Mouse (Mus musculus): Measurements from ENCODE around the gene Ino80e. TPM values are rescaled to one million over a fixed set of nuclear protein-coding genes. Genes with fewer than 3 reads are reported as not detected.
A peak's percentile ranks its signal among the peaks of the same experiment; 100 is the strongest.
"Not testable (repeated sequence)": the region's sequence is repeated elsewhere in the genome, so short reads cannot be mapped to it uniquely, and the experiment has no call there.

Gene Ino80e
- total RNA-seq (2021), result 10 to 100 TPM; 23.8 to 30.0 TPM

DNA sequence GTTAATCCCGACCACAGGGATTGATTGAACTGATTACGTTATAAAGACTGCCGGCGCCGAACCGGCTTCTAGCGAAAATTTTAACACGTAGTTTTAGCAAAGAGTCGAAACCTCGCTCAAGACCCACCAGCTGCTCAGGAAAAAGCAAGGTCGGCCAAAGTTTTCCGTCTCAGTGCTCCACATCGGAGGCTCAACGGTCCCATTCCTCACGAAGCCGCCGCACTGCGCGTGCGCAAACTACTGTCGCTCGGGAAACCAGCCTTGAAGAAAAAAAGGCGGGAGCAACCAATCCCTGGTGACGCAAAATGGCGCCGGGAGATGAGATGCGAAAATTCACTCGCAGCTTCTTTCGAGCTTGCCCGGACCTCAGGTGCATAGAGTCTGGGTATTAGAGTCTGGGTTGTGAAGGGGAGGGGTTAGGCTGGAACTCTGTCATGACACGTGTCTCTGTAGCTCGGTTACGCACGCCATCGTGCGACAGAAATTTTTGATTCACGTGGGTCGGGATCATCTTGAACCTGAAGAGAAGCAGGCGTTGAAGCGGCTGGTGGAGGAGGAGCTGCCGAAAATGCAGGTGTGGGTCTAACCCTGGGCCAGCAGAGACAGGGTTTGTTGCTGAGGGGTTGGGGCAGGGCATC, at the start of gene Ino80e:
Ino80e (minus strand) TSS at position 231 of the 638 bp plus-strand sequence.
- intact Hi-C loops (cut with DNase I), result loop anchor here (1.0 kb wide), 1 partner anchor 19 kb away; no protein-coding TSS in a partner anchor
- peak; percentile 95 to 97 for DNase-seq

DNA sequence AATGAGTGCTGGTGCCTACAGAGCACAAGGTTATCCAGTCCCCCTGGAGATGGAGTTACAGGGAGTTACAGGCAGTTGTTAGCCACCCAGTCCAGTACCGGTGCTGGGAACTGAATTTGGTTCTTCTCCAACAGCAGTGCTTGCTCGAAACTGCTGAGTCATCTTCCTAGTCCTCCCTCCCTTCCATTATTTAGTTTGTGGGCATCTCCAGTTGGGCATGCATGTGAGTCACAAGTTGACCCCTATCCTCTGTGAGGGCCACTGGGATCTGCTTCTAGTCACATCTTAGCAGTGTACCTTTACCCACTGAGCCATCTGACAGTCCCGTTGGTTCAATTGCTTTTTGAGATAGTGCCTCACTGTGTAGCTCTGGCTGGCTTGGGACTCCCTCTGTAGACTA, 43.4 kb upstream of the Ino80e start:
- no peak for DNase-seq
- intact Hi-C loops (cut with DNase I), result no loop called here

DNA sequence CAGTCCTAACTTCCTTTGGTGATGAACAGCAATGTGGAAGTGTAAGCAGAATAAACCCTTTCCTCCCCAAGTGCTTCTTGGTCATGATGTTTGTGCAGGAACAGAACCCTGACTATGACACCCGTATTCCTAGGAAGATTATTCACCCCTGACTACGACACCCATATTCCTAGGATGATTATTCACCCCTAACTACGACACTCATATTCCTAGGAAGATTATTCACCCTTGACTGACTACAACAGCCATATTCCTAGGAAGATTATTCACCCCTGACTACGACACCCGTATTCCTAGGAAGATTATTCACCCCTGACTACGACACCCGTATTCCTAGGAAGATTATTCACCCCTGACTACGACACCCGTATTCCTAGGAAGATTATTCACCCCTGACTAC, 37.6 kb upstream of the Ino80e start:
- DNase-seq; intact Hi-C loops (cut with DNase I): not testable (repeated sequence)

DNA sequence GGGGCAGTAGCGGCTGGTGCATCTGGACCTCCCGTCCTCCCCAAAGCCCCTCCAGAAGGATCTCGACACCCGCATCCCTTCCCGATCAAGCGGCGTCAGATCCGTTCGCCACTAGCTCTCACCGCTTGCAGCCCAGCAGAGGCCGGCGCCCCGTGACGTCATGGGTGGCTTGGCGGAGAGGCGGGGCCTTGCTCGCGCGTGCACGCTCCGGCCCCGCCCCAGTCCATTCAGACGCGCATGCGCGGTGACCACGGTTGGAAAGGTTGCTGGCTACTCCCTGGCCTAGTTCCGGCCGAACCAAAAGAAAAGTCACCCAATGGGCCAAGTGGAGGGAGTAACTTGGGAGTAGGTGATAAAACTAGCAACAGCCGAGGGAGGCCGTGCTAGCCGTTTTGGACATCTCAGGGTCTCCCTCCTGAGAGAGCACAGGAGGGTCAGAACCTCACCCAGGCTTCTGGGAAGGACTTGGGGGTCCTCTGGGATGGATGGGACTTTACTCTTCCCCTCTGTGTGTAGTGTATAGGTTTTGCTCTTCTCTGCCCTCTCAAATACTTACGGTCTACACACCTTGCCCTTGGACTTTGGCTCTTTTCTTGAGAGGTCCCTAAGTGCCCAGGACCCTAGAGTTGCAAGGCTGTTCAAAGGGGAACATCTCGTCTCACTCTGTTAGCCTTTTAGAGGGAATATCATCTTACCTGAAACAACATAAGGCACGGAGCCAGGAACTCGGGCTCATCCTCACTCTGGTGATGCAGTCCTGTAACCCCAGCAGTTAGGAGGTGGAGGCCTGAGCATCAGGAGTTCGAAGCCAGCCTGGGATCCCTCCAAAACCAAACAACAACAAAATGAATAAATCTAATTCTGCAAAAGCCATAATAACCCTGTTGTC, 36.2 kb upstream of the Ino80e start:
- intact Hi-C loops (cut with DNase I), result no loop called here
- peak; percentile 98 to 99 for DNase-seq

DNA sequence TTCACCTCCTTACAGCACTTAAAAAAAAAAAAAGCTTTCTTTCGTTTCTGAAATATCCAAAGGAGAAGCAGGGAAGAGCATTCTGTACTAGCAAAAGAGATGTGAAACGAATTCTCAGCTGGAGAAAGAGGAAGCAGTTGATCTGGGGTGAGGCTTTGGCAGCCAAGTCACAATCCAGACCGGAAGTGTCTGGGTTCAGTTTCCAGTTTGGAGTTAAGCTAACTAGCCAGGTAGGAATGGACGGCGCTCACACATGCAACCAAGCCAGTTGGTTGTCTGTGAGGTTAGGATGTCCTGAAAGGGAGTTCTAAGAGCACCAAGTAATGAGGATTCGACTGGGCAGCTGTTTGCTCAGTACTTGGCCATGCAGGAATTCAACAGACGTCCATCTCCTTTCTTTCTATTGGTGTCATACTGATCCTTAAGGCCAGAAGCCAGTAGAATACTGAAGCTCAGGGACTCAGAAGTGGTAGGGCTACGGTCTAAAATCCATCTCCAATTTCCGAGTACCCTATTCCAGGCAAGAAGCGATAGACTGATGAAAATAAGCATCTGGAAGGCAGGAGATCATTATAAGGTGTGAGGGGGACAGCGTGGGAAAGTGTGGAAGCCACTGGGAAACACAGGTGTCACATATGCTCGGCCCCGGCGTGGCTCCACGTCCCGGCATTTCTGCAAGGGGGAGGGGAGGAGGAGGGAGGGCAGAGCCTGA, 35.4 kb upstream of the Ino80e start:
- peak; percentile 50 to 58 for DNase-seq
- intact Hi-C loops (cut with DNase I), result no loop called here

DNA sequence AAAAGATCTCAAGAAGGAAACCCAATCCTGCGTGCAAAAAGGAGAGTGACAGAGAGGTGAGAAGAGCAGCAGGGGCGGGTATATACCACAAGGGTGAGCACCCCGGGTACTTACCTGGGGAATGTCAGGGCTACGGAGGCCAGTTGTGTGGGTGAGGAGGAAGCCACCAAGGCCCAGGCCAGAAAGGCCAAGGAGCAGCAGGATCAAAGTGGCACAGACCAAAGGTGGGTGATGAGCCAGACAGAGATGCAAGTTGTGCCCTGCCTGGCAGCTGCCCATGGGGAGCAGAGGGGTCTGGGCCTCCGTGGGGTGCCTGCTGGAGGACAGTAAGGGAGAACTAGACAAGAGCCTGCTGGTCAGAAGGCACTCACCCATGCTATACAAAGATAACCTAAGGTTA, 34.7 kb upstream of the Ino80e start:
- peak in 1 of 2 experiments; percentile 20 for DNase-seq
- intact Hi-C loops (cut with DNase I), result no loop called here

DNA sequence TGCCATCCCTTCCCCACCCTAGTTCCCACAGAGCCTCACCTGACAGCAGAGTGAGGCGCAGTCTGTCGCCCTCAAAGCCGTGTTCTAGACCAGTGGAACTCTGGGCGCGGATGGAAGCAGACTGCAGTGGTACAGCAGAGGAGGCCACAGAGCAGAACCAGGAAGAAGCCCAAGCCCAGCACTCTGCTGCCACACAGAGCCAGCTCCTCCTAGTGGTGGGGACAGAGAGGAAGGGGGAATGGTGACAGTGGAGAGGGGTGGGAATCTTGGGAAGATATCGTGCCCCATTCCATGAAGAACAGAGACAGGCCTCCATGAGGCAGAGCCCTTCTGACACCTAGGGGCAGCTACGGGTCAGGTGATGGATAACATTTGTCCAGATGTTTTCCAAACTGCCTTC, 26.7 kb upstream of the Ino80e start:
- intact Hi-C loops (cut with DNase I), result loop anchor here (5.0 kb wide), 2 partner anchors 38 to 57 kb away; partner anchors contain the start of genes 4930451I11Rik and Kctd13
- DNase-seq, result no peak

DNA sequence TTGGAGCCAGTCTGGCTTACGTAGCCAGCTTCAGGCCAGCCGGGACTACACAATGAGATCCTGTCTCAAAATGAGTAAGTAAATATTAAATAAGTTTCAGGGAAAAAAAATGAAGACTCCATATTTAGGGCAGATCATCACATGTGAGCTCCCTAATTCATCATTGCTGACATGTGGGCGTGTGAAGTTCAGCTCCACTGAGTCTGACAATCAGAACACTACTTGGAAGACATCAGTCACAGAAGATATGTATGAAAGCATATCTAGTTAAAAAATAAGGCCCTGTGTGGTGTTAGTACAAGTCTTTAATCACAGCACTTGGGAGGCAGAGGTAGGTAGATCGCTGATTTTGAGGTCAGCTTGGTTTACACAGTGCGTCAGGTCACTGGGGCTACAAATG, 25.1 kb upstream of the Ino80e start:
- intact Hi-C loops (cut with DNase I), result loop anchor here (5.0 kb wide), 2 partner anchors 40 to 55 kb away; partner anchors contain the start of genes 4930451I11Rik and Kctd13
- DNase-seq, result no peak

DNA sequence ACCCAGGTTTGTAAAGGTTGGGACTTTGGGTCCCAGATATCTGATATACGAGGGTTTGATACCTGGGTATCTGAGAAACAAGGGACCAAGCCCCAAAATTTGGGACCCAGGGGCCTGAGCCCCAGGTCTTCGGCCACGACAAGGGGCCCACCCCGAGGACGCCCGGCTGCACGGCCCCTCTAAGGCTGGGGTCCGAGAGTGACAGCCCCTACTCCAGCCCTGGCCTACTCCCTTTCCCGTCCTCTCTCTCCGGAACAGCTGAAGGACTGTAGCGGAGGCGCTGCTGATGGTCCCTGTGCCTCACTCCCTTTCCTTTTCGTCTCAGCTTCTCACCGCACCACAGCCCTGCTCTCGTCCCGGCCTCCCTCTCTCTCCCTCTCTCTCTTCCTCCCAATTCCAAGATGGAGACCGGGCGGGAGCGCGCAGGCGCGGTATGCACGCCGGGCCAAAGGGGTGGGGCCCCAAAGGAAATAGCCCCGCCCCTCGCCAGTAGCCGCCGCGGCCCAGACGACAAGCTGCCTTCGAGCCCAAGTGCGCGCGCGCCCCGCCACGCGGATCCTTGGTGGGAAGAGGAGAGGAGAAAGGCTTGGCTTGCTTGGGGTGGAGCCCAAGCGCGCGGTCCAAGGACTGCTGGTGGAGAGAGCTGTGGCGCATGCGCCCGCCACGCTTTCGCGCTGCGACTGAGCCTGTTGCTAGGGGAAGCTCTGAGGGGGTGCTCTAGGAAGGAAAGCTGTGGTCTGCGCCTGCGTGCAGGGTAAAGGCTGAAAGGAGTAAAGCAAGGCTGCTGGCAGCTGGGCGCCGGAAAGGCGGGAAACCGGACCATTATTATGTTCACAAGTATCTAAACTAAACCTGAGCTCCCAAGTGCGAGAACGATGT, 22.3 kb upstream of the Ino80e start, which contains the start of gene Taok2:
Taok2 (minus strand) TSS at position 418 of the 879 bp plus-strand sequence.
- DNase-seq, result peak; percentile 98
- intact Hi-C loops (cut with DNase I), result loop anchor here (5.0 kb wide), 2 partner anchors 43 to 52 kb away; partner anchors contain the start of genes 4930451I11Rik and Kctd13

DNA sequence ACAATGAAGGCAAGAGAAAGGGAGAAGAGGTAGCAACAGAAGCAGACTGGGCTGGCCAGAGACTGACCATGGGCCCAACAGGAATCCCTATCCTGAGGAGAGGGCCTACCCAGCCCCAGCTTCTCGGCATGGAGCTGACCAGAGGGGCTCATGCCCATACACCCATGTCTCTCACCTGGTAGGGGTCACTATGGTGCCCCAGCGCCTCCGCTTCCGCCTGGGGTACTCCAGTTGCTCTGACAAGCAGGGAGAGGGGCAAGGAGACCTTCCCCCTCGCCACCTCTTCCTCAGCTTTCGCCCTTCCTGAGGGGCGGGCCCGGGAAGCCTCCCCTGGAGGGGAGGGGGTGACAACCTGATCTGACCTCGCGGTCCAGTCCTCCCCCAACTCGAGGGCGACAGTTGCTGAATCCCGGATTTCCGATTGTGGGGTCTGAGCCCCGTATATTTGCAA, 21.6 kb upstream of the Ino80e start:
- intact Hi-C loops (cut with DNase I), result no loop called here
- DNase-seq, result peak; percentile 33 to 52

DNA sequence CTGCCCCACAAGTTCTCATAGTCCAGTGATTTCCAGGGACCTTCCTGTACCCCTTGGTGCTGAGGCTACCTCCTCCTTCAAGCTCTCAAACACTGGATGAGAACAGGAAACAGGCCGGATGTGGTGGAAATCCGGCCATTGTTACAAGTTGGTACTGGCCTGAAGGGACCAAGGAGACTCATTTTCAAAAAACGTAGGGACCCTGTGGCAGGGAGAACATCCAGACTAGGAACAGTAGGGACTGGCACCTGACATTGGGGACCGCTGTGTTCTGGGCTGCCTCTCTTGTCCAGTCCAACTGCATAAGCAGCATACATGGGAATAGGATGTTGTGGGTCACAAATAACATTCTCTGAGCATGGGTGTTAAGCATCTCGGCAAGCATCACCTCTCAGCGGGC, 18.9 kb upstream of the Ino80e start:
- intact Hi-C loops (cut with DNase I), result loop anchor here (1.0 kb wide), 1 partner anchor 19 kb away; the partner anchor contains the start of gene Ino80e
- DNase-seq, result peak; percentile 39 to 56

DNA sequence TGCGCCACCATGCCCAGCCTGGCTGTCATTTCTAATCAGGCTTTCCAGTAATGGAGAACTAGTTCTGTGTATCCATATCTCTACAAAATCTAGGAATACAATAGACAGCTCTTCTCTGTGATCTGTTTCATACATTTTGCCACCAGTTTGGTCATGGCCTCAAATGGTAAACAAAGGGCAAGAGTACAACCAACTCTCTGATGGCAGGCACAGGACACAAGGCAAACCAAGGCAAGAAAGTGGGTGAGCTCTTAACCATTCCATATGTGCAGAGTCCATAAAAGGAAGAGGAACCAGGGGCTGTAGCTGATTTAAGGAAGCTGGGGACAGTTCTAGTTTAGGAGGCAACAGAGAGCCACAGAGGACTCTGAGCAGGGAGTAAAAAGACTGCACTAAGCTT, 15.1 kb upstream of the Ino80e start:
- no peak for DNase-seq
- intact Hi-C loops (cut with DNase I), result no loop called here

DNA sequence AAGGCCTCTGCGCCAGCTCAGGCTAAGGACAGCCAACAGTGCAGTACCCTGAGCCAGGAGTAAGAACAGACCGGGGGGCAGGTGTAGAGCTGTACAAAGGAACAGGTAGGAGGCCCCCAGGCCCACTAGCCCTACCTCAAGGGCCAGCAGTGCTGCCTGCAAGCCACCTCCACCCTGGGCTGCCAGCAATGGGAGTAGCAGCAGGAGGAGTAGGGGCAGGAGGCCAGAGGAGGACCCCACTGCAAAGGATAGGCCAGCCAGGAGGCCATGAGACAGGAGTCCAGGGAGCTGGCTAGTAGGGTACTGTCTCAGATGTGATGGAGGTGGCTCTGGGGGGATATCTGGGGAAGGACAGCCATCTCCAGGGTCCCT, 8.3 kb upstream of the Ino80e start:
- intact Hi-C loops (cut with DNase I), result no loop called here
- DNase-seq, result no peak

DNA sequence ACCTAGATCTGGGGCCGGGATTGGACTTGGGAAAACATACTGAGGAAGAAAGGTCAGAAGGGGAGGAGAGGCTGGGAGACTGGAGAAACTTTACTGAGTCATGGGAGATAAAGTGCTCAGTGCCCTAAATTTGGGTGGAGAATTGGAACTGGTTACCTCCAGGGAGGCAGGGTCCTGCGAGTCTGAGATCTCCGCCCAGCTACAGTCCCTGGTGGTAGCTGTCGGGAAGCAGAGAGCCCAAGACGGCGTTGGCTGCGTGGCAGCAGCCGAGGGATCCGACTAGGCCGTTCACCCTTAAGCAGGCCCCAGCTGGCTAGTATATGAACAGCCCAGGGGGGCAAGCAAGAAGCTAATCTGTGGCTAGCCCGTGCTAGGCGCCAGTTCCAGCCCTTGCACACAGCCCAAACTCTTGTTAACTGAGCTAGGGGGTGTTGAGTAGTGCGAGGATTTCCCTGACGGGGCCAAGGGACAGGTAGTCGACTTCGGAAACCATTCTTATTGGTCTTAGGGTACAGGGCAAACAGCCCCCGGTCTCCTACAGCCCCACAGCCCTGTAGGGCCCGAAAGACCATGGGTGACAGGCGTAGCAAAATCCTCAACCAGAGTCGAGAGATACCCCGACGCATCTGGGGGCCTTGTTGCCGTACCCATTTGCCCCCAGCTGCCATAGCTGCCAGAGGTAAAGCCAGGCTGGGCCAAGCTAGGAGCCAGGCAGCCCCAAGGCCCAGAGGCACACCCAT, 7.8 kb upstream of the Ino80e start:
- intact Hi-C loops (cut with DNase I), result no loop called here
- no peak for DNase-seq

DNA sequence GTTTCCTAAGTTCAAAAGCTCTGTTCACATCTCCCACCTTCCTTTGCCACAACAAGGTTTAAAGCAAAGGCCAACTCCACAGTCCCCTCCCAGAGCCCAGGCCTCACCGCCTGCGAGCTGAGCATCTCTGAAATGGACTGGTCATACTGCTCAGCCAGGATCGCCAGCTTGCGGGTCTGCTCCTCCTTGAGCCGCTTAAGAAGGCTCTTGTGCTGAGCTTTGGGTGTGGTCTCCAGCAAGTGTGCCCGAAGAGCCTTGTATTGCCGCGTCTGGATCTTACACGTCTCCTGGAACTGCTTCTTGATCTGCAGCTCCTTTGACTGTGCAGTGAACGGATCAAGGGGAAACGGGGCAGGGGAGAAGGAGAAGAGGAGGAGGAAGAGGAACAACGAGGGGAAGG, 5.8 kb upstream of the Ino80e start:
- DNase-seq, result no peak
- intact Hi-C loops (cut with DNase I), result no loop called here

DNA sequence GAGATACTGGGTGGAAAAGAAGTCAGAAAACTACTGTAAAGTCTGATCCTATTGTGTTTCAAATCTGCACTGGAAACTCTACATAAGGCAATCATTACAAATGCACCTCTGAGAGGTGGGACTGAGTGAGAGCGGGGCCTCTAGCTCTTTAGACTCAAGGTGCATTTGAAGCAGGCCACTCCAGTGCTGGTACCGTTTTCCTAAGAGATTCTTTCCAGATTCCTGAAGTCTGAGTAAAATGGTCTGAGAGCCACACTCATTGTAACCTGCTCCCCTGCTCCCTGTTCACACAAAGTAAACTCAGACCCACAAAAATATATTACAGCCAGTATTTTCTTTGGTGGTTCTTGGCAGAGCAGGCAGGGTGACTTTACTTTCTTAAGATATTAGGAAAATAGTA, 5.4 kb upstream of the Ino80e start:
- intact Hi-C loops (cut with DNase I), result no loop called here
- no peak for DNase-seq

DNA sequence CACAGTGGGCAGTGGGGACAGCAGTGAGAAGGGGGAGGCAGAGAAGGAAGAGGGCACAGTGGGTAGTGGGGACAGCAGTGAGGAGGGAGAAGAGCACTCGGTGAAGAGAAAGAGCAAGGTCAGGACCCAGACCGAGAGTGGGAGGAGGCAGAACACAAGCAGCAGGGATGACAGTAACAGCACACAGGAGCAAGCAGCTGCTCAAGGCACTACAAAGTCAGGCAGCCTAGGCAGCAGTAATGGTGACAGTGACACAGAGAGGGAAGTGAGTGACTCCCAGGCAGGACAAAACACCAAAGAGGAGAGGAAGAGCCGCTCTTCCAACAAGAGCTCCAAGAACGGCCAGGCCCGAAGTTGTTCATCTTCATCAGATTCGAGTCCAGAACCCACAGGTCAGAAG, 1.6 kb upstream of the Ino80e start:
- intact Hi-C loops (cut with DNase I), result no loop called here
- DNase-seq, result no peak

DNA sequence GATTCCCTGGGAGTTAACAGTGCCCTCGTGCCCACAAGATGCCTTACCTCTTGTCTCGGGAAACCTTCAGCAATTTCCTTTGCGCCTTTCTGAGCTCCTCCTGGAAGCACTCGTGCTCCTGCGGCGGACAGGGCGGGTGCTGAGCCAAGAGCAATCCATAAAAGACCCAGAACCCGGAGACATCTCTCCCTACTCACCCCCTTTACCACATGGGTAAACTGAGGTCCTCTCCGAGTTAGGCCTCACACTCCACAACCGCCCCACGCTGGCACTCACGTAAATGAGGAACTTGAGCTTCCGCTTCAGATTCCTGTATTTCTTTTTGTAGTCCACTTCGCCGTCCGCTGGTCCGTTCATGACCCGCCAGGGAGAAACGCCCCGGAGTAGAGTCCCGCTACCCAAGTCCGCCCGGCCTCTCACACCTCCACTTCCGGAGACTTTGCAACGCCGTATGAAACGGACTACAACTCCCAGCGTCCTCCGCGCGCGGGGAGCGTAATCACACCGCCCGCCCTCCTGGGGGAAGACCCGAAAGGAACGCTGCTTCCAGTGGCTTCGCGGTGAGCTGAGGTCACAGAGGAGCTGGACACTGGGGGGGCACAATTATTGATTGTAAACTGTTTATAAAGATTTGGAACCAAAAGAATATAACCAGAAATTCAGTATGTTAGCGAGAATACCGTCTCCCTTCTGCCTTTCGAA, 597 bp downstream of the Ino80e start, which contains the start of gene Hirip3:
Hirip3 (plus strand) TSS at position 544 of the 702 bp plus-strand sequence.
- DNase-seq, result peak; percentile 97 to 98
- intact Hi-C loops (cut with DNase I), result loop anchor here (1.0 kb wide), 1 partner anchor 20 kb away; no protein-coding TSS in a partner anchor

All from heart, postnatal 10 days (tissue).